Mouse (Mus musculus) E14TG2a.4 (cell line): Measurements from ENCODE around the gene Heatr5a.

Experiments
- H3K27me3 ChIP-seq: 2 replicates; pipeline ENCODE4 v1.6.1; 2014; ENCODE audit warnings: low read length, control low read depth; ENCODE audit not compliant: insufficient read depth
- H3K36me3 ChIP-seq: 2 replicates; pipeline ENCODE4 v1.6.1; 2014; ENCODE audit warnings: low read length, control low read depth; ENCODE audit not compliant: insufficient read depth
- H3K4me1 ChIP-seq: replicated peaks from 2 replicates; pipeline ENCODE4 v1.6.1; 2014; ENCODE audit warnings: low read depth, low read length, control low read depth
- H3K4me3 ChIP-seq: replicated peaks from 2 replicates; pipeline ENCODE4 v1.5.1; 2014; ENCODE audit warnings: mild to moderate bottlenecking, low read length
- H3K9me3 ChIP-seq: 2 replicates; pipeline ENCODE4 v1.6.1; 2014; ENCODE audit warnings: low read length, control low read depth
- CTCF ChIP-seq: conservative IDR thresholded peaks from 2 replicates; pipeline ENCODE4 v1.5.1; 2014; ENCODE audit warnings: low read length
- NANOG ChIP-seq: IDR thresholded peaks from 2 replicates; pipeline ENCODE4 v1.6.1; 2014; ENCODE audit warnings: borderline replicate concordance, low read length, mixed read lengths
- POU5F1 ChIP-seq: IDR thresholded peaks from 2 replicates; pipeline ENCODE4 v1.6.1; 2014; ENCODE audit warnings: low read length, borderline replicate concordance

Heatr5a gene

DNA sequence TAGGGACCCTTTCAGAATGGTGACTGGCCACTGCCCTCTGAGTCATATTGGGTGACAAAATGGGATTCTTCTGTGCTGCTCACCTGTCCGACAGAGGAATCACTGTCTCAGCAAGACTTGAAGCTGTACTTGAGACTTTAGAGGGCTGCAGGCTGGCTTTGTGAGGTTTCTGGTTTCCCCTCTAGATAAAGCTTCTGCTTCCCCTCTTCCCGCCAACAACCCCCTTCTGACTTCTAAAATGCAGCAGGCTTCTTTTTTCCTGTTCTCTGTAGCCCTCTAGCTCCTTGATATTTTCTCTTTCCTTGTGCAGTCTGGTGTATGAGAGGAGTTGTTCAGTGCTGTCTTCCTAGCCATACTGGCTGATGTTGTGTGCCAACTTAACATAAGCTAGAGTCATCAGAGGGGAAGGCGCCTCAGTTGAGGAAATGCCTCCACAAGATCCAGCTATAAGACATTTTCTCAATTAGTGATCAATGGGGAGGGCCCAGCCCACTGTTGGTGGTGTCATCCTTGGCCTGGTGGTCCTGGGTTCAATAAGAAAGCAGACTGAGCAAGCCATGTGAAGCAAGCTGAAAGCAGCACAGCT is 14.1 kb upstream of the Heatr5a start:
- Histone ChIP-seq H3K4me3 (no peak overlapping the region), H3K4me1 (peaks cover 5% of the 10 kb centered on the region), H3K27me3 (no peaks in the 10 kb centered on the region), H3K9me3 (no peaks in the 10 kb centered on the region; the same call in 1 of the 2 replicates), H3K36me3 (no peaks in the 10 kb centered on the region)
- TF ChIP-seq NANOG (no peak), POU5F1 (no peak), CTCF (no peak)

DNA sequence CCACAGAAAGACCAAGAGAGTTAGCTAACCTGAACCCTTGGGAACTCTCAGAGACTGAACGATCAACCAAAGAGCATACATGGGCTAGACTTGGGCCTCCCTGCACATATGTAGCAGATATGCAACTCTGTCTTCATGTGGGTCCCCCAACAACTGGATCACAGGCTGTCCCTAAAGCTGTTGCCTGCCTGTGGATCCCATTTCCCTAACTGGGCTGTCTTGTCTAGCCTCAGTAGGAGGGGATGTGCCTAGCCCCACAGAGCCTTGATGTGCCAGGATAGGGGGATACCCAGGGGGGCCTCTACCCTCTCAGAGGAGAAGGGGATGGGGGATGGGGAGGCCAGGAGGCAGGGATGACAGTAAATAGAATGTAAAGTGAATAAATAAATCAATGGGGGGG is 12.5 kb upstream of the Heatr5a start:
- H3K9me3 ChIP-seq = no peaks in the 10 kb centered on the region; the same call in 1 of the 2 replicates
- peaks cover 5% of the 10 kb centered on the region for H3K4me1 ChIP-seq
- H3K27me3 ChIP-seq = no peaks in the 10 kb centered on the region
- no peak for TF ChIP-seq NANOG
- no peak for TF ChIP-seq CTCF
- TF ChIP-seq POU5F1 = no peak
- no peak overlapping the region for H3K4me3 ChIP-seq
- no peaks in the 10 kb centered on the region for H3K36me3 ChIP-seq

DNA sequence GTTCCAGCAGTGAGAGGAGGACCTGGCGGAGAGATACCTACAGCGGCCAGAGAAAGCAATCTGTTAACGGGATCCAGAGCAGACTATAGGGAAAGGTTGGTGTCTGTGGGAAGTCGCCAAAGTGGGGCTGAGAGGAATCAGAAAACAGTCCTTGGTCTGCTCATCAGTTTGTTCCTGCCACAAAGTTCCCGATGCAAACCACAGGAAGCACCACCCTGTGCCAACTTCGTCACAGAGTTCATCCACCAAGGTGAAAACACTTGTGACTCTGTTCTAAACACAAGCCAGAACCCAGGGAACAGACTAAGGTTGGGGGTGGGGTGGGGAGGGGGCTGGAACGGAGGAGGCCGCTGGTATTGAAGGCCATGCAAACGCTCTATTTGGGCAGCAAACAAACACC is 5.4 kb upstream of the Heatr5a start:
- TF ChIP-seq CTCF = no peak
- no peak for TF ChIP-seq POU5F1
- no peak for TF ChIP-seq NANOG
- H3K4me1 ChIP-seq = peaks cover 24% of the 10 kb centered on the region
- H3K27me3 ChIP-seq = no peaks in the 10 kb centered on the region
- H3K9me3 ChIP-seq = peaks cover 6% of the 10 kb centered on the region; the same call in 1 of the 2 replicates
- no peaks in the 10 kb centered on the region for H3K36me3 ChIP-seq
- peak overlapping the region; percentile 60 for H3K4me3 ChIP-seq

DNA sequence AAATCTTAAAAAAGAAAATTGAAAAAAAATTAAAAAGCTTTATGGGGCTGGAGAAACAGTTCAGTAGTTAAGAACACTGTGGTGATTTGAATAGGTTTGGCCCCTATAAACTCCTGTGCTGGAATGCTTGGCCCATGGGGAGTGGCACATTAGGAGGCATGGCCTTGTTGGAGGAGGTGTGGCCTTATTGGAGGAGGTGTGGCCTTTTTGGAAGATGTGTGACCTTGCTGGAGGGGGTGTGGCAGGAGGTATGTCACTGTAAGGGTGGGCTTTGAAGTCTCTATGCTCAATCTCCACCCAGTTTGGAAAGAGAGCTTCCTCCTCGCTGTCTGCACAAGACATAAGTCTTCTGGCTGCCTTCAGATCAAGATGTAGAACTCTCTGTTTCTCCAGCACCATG is 3.3 kb upstream of the Heatr5a start:
- Histone ChIP-seq H3K9me3 (peaks cover 6% of the 10 kb centered on the region; the same call in 1 of the 2 replicates), H3K36me3 (no peaks in the 10 kb centered on the region), H3K4me1 (peaks cover 28% of the 10 kb centered on the region), H3K27me3 (no peaks in the 10 kb centered on the region), H3K4me3 (no peak overlapping the region)
- TF ChIP-seq POU5F1 (no peak), CTCF (no peak), NANOG (no peak)

DNA sequence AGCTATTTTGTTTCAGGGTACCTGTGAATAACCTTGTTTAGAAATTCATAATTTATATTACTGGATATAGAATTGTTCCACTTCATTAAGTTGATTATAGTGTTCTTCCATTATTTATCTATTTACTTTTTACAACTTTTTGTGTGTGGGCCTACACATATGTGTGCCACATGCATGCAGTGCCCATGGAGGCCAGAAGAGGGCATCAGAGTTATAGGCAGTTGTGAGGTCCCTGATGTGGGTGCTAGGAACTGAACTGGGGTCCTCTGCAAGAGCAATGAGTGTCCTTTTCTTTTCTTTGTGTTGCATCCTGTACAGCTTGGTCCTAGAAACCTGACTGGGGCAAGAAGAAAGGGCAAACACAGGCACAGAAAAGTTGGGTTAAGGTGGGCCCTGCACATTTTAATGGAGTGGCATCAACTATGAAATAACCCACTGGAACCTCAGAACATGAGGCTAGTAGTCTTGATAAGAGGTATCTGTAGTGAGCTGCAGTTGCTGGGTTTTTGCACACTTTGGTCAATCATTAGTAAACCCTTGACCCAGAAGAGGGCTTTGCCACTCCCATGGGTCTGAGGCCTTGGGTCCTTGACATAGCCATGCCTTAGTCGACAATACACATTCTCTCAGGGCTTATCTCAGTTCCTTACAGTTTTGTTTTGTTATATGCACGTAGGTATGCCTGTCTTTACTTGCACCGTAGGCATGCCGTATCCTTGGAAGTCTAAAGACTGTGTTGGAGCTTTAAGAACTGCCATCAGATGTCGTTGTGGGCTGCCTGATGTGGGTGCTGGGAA is 1.3 kb upstream of the Heatr5a start:
- Histone ChIP-seq H3K4me3 (no peak overlapping the region), H3K4me1 (peaks cover 31% of the 10 kb centered on the region), H3K36me3 (no peaks in the 10 kb centered on the region), H3K9me3 (peaks cover 6% of the 10 kb centered on the region; the same call in 1 of the 2 replicates), H3K27me3 (no peaks in the 10 kb centered on the region)
- TF ChIP-seq POU5F1 = no peak
- TF ChIP-seq NANOG = no peak
- peak; percentile 59 for TF ChIP-seq CTCF

DNA sequence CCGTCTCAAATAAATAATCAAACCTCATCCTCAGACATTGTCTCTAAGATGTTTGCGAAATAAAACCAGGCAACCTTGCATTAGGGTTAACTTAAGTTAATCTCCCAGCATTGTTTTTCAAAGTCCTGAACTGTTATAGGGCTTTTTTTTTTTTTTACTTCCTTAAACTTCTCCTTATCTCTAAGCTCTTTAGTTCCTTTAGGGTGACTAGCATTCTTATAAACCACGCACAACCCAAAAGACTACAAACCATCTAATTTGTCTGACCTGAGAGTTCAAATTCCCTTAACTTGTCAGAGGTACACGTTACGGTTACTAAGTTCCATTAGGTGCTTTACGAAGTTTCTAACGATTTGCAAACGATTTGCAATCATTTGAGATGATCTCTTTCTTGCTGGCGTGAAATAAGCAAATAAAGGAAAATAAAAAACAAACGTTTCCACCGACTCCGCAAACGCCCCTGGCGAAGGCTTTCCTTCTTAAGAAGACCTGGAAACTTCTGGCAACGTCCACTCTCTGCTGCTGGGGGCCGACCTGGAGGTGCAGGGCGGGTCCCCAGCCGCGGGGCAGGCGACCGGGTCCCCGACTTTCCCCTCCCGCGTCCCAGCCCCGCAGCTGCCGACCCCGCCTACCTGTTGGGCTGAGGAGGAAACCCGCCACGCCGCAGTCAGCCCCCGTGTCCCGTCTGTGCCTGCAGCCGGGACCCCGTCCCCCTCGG is 610 bp downstream of the Heatr5a start:
- Histone ChIP-seq H3K36me3 (no peaks in the 10 kb centered on the region), H3K4me3 (peak overlapping the region; percentile 95), H3K27me3 (no peaks in the 10 kb centered on the region), H3K9me3 (peaks cover 6% of the 10 kb centered on the region; the same call in 1 of the 2 replicates), H3K4me1 (peaks cover 21% of the 10 kb centered on the region)
- TF ChIP-seq NANOG = no peak
- TF ChIP-seq POU5F1 = no peak
- no peak for TF ChIP-seq CTCF

DNA sequence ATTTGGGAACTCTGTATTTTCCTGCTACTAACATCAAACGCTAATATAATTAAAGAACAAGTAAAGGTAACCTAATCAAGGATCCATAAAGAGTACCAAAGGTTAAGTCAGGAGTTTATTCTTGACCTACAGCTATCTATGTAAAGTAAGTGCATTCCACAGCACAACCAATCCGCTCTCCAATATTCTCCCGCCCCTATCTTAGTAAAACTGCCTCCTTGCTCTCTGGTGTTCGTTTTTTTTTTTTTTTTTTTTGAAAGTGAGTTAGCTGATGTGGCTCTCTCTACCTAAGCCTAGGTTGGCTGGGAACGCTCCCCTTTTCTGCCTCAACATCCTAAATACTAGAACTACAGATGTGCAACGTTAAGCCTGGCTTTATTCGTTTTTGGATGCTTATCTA is 1.2 kb downstream of the Heatr5a start:
- TF ChIP-seq CTCF (no peak), POU5F1 (no peak), NANOG (no peak)
- H3K9me3 ChIP-seq = peaks cover 6% of the 10 kb centered on the region; the same call in 1 of the 2 replicates
- peaks cover 21% of the 10 kb centered on the region for H3K4me1 ChIP-seq
- H3K36me3 ChIP-seq = no peaks in the 10 kb centered on the region
- H3K27me3 ChIP-seq = no peaks in the 10 kb centered on the region
- peak overlapping the region; percentile 95 for H3K4me3 ChIP-seq

DNA sequence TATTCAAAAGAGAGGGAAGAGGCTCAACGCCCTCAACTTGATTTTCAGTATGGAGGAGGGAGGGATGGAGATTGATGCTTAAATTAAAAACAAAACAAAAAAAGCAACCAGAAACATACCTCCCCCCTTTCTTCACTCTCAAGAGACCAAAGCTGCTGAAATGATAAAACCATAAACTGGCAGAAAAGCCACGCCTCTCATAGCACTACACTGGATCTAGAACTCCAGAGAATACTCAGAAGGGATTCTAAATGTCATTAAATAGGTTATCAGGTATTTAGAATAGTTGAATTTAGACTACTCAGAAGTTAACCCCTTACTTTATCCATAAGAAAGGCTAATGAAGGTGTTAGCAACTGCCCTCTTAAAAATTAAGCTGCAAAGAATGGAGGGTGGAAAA is 2.0 kb downstream of the Heatr5a start:
- H3K27me3 ChIP-seq = no peaks in the 10 kb centered on the region
- H3K4me3 ChIP-seq = no peak overlapping the region
- H3K36me3 ChIP-seq = no peaks in the 10 kb centered on the region
- peaks cover 6% of the 10 kb centered on the region; the same call in 1 of the 2 replicates for H3K9me3 ChIP-seq
- no peak for TF ChIP-seq NANOG
- peaks cover 17% of the 10 kb centered on the region for H3K4me1 ChIP-seq

DNA sequence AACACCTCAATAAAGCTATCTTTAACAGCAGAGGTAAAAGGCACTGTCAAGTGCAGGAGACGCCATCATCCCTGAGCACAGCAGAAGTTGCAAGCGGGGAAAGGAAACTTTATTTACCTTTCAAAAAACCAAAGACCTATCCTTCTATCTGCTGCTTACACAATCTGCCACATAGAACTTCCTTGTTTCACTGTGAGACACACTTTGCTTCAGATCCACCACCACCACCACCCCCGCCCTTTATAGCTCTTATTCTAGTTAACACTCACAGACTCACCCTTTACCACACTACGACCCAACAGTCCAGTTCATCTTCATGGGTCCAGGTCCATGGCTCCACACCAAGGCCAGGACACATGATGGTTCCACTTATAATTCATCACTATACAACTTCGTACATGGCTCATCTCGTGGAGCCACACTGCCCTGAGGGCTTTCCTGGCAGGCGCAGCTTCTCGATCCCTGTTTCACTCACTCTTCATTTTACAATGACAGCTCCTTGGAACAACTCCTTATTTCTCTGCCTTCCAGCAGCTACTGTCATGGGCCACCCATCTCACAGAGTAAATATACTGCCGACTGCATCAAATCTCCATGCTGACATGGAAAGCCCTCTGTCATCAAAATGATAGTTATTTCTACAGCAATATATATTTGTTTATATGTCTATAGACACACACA is 3.1 kb downstream of the Heatr5a start:
- H3K9me3 ChIP-seq = peaks cover 6% of the 10 kb centered on the region; the same call in 1 of the 2 replicates
- no peaks in the 10 kb centered on the region for H3K36me3 ChIP-seq
- no peak overlapping the region for H3K4me3 ChIP-seq
- H3K27me3 ChIP-seq = no peaks in the 10 kb centered on the region
- TF ChIP-seq CTCF (no peak), NANOG (no peak), POU5F1 (no peak)
- peaks cover 25% of the 10 kb centered on the region for H3K4me1 ChIP-seq
